Mouse (Mus musculus) heart, embryonic 10.5 days (tissue): ENCODE data around the gene Foxi1. TPM values are rescaled to one million over a fixed set of nuclear protein-coding genes. Genes with fewer than 3 reads are reported as not detected.

Experiments used
- polyA plus RNA-seq: library from polyadenylated mRNA; unstranded; fragments of >200 nt; fragmentation: Nextera tagmentation; extraction: Ambion mirVana; gene quantifications from 2 replicates; pipeline ENCODE4 v1.2.1, GENCODE M21; 2016

Foxi1 gene
- polyA plus RNA-seq, 1 experiment from 2014 or later, result not detected

Other genes starting within 250 kb of the Foxi1 start
- gene Kcnmb1, start 245.1 kb downstream of the Foxi1 start, polyA plus RNA-seq, result 6.9 and 10.2 TPM in 2 replicates
- 0.33 and 1.8 TPM in 2 replicates for gene Kcnip1, start 214.9 kb downstream of the Foxi1 start, polyA plus RNA-seq
- 1.3 and 2.4 TPM in 2 replicates for gene Lcp2, start 161.2 kb downstream of the Foxi1 start, polyA plus RNA-seq
- not detected in 2 replicates for gene 4930469K13Rik, start 109.5 kb downstream of the Foxi1 start, polyA plus RNA-seq
- 0.84 and 0.90 TPM in 2 replicates for gene Fam196b, start 106.7 kb upstream of the Foxi1 start, polyA plus RNA-seq